Mouse (Mus musculus) liver, embryonic 11.5 days (tissue): ENCODE results near the gene Vps41. TPM values are rescaled to one million over a fixed set of nuclear protein-coding genes. Genes with fewer than 3 reads are reported as not detected.

Experiments used
- ATAC-seq: fragments of 200-750 bp; cut with Nextera tagmentation; replicated peaks from 2 replicates; pipeline ENCODE4 v1.8.0; 2017; ENCODE audit warnings: moderate number of reproducible peaks, mild to moderate bottlenecking, moderate TSS enrichment, moderate library complexity; ENCODE audit not compliant: low FRiP score
- DNase-seq: peaks from one replicate; pipeline ENCODE4 v3.0.0-alpha.2; 2017; ENCODE audit warnings: low spot score
- H3K27ac ChIP-seq: fragments of 300-500 bp; sonication (generic); 2 replicates; pipeline ENCODE4 v1.5.1; 2014; ENCODE audit warnings: mild to moderate bottlenecking, low read depth, low read length, control low read depth
- H3K27me3 ChIP-seq: fragments of 300-500 bp; sonication (generic); replicated peaks from 2 replicates; pipeline ENCODE4 v1.6.1; 2014; ENCODE audit warnings: low read length, mixed read lengths; ENCODE audit not compliant: control insufficient read depth, insufficient read depth
- H3K36me3 ChIP-seq: fragments of 300-500 bp; sonication (generic); 2 replicates; pipeline ENCODE4 v1.6.1; 2014; ENCODE audit warnings: mild to moderate bottlenecking, low read length, moderate library complexity, mixed read lengths; ENCODE audit not compliant: control insufficient read depth, insufficient read depth
- H3K4me1 ChIP-seq: fragments of 300-500 bp; sonication (generic); replicated peaks from 2 replicates; pipeline ENCODE4 v1.6.1; 2014; ENCODE audit warnings: low read length, mixed read lengths; ENCODE audit not compliant: control insufficient read depth, insufficient read depth
- H3K4me2 ChIP-seq: fragments of 300-500 bp; sonication (generic); 2 replicates; pipeline ENCODE4 v1.6.1; 2014; ENCODE audit warnings: mild to moderate bottlenecking, control low read depth, moderate library complexity
- H3K4me3 ChIP-seq: fragments of 300-500 bp; sonication (generic); 2 replicates; pipeline ENCODE4 v1.5.1; 2014; ENCODE audit warnings: low read depth, low read length, control low read depth
- H3K9ac ChIP-seq: fragments of 300-500 bp; sonication (generic); 2 replicates; pipeline ENCODE4 v1.6.1; 2014; ENCODE audit warnings: low read depth, low read length, control low read depth
- H3K9me3 ChIP-seq: fragments of 300-500 bp; sonication (generic); 2 replicates; pipeline ENCODE4 v1.6.1; 2016; ENCODE audit warnings: low read length, inconsistent platforms, mixed read lengths; ENCODE audit not compliant: control insufficient read depth
- WGBS: fragments of 180-500 bp; shearing (Covaris S2); extraction: QIAGEN DNeasy Blood & Tissue Kit; methylation state at CpG from one replicate; pipeline ENCODE4 v1.1.7; 2014; 5-methylcytosine and 5-hydroxymethylcytosine counted together
- polyA plus RNA-seq: library from polyadenylated mRNA; unstranded; fragments of >200 nt; fragmentation: Nextera tagmentation; extraction: Ambion mirVana; gene quantifications from 2 replicates; pipeline ENCODE4 v1.2.1, GENCODE M21; 2014

Vps41 gene
- polyA plus RNA-seq, 1 experiment from 2014 or later, result 50.0 TPM

GRCm38 (mm10) chr13:18757958-18758357 is 40.9 kb downstream of the Vps41 start:
- WGBS, result 84% methylated on average over 3 of the region's 3 CpGs
- H3K36me3 ChIP-seq, result no peaks in the 10 kb centered on the region

GRCm38 (mm10) chr13:18759361-18760056 is 42.4 kb downstream of the Vps41 start:
- no peak for ATAC-seq
- no peak overlapping the region for H3K9ac ChIP-seq
- WGBS, result 79% methylated on average over 5 of the region's 5 CpGs

More at GRCm38 (mm10) chr13:18757958-18758357, 40.9 kb downstream of the Vps41 start:
- H3K9ac ChIP-seq, result no peak overlapping the region
- H3K9me3 ChIP-seq, result no peaks in the 10 kb centered on the region
- no peak overlapping the region for H3K27ac ChIP-seq
- H3K4me1 ChIP-seq, result no peaks in the 10 kb centered on the region
- no peak overlapping the region for H3K4me2 ChIP-seq
- no peak overlapping the region for H3K4me3 ChIP-seq
- no peak for ATAC-seq
- no peaks in the 10 kb centered on the region for H3K27me3 ChIP-seq
- no peak for DNase-seq

GRCm38 (mm10) chr13:18761452-18761851 is 44.4 kb downstream of the Vps41 start:
- WGBS, result 79% methylated on average over 1 of the region's 1 CpGs
- no peak for ATAC-seq
- Histone ChIP-seq H3K9me3 (no peaks in the 10 kb centered on the region), H3K9ac (no peak overlapping the region), H3K4me3 (no peak overlapping the region), H3K4me2 (no peak overlapping the region), H3K36me3 (no peaks in the 10 kb centered on the region), H3K27ac (no peak overlapping the region), H3K4me1 (no peaks in the 10 kb centered on the region), H3K27me3 (no peaks in the 10 kb centered on the region)
- DNase-seq, result no peak

More at GRCm38 (mm10) chr13:18759361-18760056, 42.4 kb downstream of the Vps41 start:
- Histone ChIP-seq H3K27ac (no peak overlapping the region), H3K27me3 (no peaks in the 10 kb centered on the region), H3K4me1 (no peaks in the 10 kb centered on the region), H3K36me3 (no peaks in the 10 kb centered on the region), H3K4me2 (no peak overlapping the region), H3K4me3 (no peak overlapping the region), H3K9me3 (no peaks in the 10 kb centered on the region)
- no peak for DNase-seq

- Histone ChIP-seq H3K27ac (no peak overlapping the region), H3K9ac (no peak overlapping the region), H3K4me3 (no peak overlapping the region), H3K27me3 (no peaks in the 10 kb centered on the region), H3K4me1 (no peaks in the 10 kb centered on the region), H3K9me3 (no peaks in the 10 kb centered on the region), H3K4me2 (no peak overlapping the region), H3K36me3 (no peaks in the 10 kb centered on the region)
- no peak for ATAC-seq
- 37% methylated on average over 2 of the region's 2 CpGs for WGBS
- DNase-seq, result no peak
Observed at GRCm38 (mm10) chr13:18767893-18768292, 50.8 kb downstream of the Vps41 start.

- Histone ChIP-seq H3K27me3 (no peaks in the 10 kb centered on the region), H3K36me3 (no peaks in the 10 kb centered on the region), H3K4me3 (no peak overlapping the region), H3K27ac (no peak overlapping the region), H3K9me3 (no peaks in the 10 kb centered on the region), H3K9ac (no peak overlapping the region), H3K4me1 (no peaks in the 10 kb centered on the region), H3K4me2 (no peak overlapping the region)
- no peak for ATAC-seq
- 78% methylated on average over 3 of the region's 3 CpGs for WGBS
- no peak for DNase-seq
Observed at GRCm38 (mm10) chr13:18768495-18768894, 51.4 kb downstream of the Vps41 start.

GRCm38 (mm10) chr13:18773437-18774198 is 56.5 kb downstream of the Vps41 start:
- no peak for ATAC-seq
- WGBS, result 90% methylated on average over 8 of the region's 8 CpGs

GRCm38 (mm10) chr13:18781250-18781649 is 64.2 kb downstream of the Vps41 start:
- Histone ChIP-seq H3K36me3 (no peaks in the 10 kb centered on the region), H3K4me1 (no peaks in the 10 kb centered on the region), H3K9me3 (no peaks in the 10 kb centered on the region), H3K4me3 (no peak overlapping the region), H3K9ac (no peak overlapping the region), H3K27ac (no peak overlapping the region), H3K27me3 (no peaks in the 10 kb centered on the region), H3K4me2 (no peak overlapping the region)
- DNase-seq (no peak), ATAC-seq (no peak)
- WGBS, result 73% methylated on average over 2 of the region's 2 CpGs

More at GRCm38 (mm10) chr13:18773437-18774198, 56.5 kb downstream of the Vps41 start:
- Histone ChIP-seq H3K36me3 (no peaks in the 10 kb centered on the region), H3K27me3 (no peaks in the 10 kb centered on the region), H3K4me1 (no peaks in the 10 kb centered on the region), H3K4me3 (no peak overlapping the region), H3K9me3 (no peaks in the 10 kb centered on the region), H3K27ac (no peak overlapping the region), H3K9ac (no peak overlapping the region), H3K4me2 (no peak overlapping the region)
- no peak for DNase-seq

- no peaks in the 10 kb centered on the region for H3K4me1 ChIP-seq
- H3K9me3 ChIP-seq, result no peaks in the 10 kb centered on the region
- no peak overlapping the region for H3K27ac ChIP-seq
- no peak overlapping the region for H3K4me2 ChIP-seq
- no peak for DNase-seq
- WGBS, result 79% methylated on average over 1 of the region's 1 CpGs
- H3K9ac ChIP-seq, result no peak overlapping the region
- no peaks in the 10 kb centered on the region for H3K36me3 ChIP-seq
- no peaks in the 10 kb centered on the region for H3K27me3 ChIP-seq
- no peak overlapping the region for H3K4me3 ChIP-seq
- no peak for ATAC-seq
Observed at GRCm38 (mm10) chr13:18785702-18786101, 68.6 kb downstream of the Vps41 start.
